Mouse (Mus musculus) gastrocnemius, postnatal 25 days (tissue): Measurements from ENCODE around the gene Ddx4. TPM values are rescaled to one million over a fixed set of nuclear protein-coding genes. Genes with fewer than 3 reads are reported as not detected.

Experiments
- DNase-seq: peaks from one replicate; pipeline ENCODE4 v3.0.0; 2022
- long read RNA-seq, 2 experiments: library from polyadenylated mRNA; stranded (forward); transcript quantifications; one replicate each; pipeline ENCODE4 v2.0.0; 2021
- total RNA-seq, 2 experiments: library from RNA; stranded (reverse); gene quantifications; 1 replicate in 1 of 2; 2 replicates in 1 of 2; pipeline ENCODE4 v1.2.3; 2021

Gene Ddx4
- not detected for total RNA-seq
- long read RNA-seq, experiment 1 = 0 reads
- long read RNA-seq, experiment 2 = 0 reads

DNA sequence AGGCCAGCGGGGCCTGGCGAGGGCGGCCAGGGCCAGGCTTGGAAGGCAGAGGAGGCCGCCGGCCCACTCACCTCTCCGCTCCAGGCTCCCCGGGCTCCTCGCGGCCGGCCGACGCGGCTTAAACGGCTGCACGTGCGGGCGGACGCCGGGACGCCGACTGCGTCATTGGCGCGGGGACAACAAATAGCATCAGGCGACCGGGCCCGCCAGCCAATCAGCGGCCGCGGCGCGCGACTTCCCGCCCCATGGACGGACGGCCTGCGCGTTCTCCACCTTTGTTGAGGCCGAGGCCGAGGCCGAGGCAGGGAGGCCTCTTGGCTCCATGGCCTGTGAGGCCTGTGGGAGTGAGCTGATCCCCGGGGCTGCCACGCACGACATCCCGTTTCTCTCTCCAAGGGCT, at the start of gene Ddx4:
Gene Ddx4, minus strand, starts transcription at position 271 of the 400 bp plus-strand sequence.
- no peak for DNase-seq

DNA sequence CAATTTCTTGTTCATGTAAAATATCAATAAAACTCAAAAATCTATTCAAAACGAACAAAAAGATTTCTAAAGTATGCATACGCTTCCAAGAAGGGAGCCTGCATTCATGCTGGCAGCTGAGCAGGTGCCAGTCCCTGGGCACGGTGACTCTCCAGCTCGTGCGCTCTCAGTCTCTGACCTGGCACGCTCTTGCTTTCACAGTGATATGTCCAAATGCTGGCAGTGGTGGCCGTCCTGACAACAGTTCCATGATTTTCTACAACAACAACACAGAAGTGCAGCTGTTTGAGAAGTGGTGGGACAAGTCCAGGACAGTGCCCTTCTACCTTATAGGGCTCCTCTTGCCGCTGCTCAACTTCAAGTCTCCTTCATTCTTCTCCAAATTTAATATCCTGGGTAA, 49.0 kb upstream of the Ddx4 start:
- no peak for DNase-seq

DNA sequence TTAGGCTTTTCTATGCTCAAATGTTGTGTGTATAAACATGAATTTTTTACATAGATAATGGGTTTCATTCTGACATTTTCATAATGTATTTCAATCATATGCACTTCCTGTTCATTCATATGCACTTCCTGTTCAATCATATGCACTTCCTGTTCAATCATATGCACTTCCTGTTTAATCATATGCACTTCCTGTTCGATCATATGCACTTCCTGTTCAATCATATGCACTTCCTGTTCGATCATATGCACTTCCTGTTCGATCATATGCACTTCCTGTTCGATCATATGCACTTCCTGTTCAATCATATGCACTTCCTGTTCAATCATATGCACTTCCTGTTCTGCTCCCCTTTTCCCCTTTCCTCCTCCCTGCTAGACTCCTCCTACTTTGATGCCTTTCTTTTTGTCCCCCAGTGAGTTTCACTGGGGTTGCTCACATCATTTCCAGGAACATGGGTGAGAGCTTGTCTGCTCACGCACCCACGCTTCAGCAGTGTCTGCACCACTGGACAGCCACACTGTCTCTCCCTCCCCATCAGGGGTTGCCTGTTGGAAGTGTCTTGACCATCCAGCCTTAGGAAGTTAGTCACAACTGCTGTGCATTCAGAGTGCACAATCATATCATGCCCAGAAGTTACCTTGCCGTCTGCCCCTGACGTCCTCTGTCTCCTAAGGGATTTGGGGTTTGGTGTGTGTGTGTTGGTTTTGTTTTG, 43.4 kb upstream of the Ddx4 start:
- no peak for DNase-seq

DNA sequence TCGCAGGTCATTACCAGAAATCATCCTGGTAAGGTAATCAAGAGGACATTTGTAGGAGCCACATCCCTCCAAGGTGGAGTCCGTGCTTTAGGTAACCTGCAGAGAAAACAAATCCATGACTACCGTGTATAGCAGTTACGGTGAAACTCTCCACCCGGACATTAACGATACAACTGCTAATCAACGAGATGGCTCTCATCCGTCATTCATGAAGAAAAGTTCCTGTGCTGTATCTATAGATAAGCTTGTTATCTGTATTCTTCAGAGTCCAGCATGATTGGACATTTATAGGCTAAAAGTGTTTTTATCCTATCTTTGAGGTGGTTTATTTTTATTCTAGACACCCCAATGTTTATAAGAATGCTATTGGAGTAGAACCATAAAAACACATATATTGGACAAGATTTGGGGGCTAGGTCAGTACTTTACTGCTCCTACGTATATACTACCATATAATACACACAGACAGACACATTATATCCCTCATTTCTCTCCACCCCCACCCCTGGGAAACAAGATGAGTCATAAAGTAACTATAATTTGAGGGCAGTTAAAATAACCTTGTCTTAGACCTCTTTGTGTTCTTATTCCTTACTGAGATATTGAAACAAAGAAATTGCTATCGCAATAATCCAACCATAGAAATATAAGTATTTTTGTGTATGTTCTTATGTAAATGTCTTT, 40.7 kb upstream of the Ddx4 start:
- no peak for DNase-seq

DNA sequence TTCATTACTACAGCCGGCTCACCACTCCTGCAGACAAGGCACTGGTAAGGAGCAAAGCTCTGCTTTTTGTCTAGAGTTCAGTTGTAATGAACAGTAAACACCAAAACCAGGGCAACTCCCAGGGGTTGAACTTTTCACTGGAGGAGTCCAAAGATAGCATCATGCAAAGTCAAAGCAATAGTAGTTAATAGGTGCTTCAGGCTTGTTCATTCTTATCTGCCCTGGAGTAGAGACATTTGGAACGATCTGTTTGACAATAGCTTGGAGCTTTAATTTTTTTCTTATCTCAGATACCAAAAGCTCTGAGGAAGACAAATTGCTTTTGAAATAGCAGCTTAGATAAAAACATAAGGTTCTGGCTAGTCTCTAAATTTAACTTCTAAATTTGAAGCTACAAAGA, 33.9 kb upstream of the Ddx4 start:
- DNase-seq = no peak

DNA sequence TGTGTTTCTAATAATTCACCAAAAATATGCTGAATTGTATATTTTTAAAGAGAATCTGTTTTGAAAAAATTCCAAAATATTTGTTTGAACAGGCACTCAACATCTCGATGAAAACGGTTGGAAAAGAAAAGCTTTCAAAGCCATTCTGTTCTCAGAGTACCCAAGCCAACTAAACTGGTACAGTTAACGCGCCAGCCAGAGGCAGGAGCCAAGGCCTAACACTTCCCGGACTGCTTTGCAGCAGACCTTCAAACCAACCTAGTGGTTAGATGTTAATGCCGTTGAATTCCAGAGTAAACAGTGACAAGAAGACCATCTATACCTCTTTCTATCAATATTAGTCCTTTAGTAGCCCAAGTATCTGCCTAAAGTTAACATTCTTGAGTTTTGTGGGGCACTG, 31.7 kb upstream of the Ddx4 start:
- no peak for DNase-seq

DNA sequence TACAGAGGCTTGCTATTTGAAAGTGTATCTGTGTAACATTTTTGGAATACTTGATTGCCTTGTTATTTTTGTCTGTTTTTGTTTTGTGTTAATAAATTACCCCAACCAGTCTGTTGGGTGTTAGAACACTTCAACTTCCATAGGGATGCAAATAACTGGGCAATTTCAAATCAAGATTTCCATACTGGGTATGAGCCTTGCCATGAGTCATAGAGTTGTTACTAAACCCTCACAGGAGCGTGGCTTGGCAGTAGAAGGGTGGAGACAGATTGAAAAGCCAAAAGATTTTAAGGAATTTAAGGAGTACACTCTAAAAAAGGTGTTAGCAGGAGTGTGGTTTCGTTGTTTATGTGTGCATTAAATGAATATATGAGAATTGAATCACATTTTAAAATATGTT, 31.0 kb upstream of the Ddx4 start:
- no peak for DNase-seq

DNA sequence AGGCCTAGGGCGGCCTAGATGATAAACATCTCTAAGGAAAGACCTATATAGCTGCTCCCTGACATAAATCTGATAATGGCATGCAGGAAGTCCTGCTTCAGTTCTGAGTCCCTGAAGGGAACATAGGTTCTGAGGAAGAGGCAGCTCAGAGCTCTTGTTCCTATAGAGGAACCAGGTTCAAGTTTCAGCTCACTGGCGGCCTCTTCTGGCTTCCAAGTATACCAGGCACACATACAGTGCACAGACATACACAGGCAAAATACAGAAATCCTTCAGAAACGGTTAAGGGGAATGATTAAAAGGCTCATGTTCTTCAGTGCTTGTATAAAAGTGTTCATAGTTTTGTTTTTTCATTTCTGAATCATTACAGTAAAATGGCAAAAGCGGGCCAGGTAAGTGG, 25.9 kb upstream of the Ddx4 start:
- DNase-seq = no peak

DNA sequence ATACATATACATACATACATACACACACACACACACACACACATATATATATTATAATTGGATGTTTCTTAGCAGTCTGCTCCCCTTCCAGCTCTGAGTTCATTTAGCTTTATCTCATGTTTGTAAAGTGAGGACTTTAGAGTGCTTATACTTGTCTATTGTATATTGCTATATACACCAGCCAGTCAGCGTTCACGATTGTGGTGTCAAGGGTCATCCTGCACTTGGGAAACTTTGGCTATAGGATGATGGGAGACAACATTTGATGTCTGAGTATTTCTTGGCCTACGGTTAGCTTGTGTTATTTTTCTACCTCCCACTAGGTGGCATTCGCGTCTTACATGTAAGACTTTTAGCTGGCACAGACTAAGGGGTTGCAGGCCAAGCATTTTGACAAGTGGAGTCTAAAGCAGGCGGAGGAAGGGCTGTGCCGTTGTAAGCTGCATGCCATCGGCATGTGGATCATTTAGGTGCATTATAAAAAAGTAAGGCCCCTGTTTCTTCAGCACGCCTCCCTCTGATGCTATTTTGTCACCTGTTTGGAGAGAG, 21.7 kb upstream of the Ddx4 start:
- peak; percentile 57 for DNase-seq

DNA sequence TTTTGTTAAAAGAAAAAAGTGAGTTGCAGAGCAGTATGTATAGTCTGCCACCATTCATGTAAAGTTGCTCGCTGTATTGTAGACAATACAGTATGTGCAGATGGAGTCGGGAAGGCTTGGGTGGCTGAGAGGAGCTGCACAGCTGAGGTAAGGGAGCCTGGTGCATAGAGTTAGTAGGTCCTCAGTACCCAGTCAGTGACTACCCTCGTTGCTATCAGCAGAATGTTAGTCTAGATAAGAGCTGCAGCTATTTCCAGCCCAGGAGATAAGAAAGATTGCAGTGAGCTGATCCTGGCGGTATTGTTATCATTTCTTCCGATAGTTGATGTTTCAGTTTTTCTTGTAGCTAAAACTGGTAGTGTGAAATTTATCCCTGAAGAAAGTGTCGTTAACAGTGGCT, 20.5 kb upstream of the Ddx4 start:
- no peak for DNase-seq

DNA sequence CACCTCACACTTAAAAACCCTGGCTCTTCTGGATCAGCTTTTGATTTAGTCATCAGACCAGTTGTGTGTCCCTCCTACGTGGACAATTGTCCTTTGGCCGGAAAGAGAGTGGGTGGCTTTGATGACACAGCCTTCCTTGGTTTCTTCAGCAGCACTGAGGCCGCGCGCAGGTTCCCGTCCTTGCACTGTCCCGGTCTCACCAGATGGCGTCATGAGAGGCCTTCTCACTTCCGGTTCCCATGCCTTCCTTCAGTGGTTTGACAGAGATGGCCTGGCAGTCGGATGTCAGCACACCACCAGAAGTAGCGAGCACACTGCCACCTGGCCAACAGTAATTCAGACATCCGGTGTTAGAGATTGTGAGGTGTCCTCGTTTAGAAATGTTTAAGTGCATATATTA, 19.4 kb upstream of the Ddx4 start:
- no peak for DNase-seq

DNA sequence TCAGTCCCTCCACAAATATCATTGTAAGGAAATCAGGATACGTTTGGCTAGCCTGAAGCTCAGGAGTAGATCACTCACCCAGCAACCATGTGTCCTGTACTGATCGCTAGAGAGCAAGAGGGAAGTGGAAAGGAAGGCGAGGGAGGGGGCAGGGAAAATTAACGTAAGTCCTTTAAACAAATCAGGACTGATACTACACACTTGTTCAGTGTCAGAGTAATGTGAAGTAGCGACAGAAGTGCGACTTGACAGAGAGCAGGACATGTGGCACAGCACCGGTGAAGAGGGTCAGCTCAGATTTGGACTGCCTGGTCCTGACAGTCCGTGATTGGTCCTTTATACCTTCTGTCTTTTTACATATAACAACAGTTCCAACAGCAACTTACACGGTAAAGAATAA, 14.9 kb upstream of the Ddx4 start:
- DNase-seq = no peak

DNA sequence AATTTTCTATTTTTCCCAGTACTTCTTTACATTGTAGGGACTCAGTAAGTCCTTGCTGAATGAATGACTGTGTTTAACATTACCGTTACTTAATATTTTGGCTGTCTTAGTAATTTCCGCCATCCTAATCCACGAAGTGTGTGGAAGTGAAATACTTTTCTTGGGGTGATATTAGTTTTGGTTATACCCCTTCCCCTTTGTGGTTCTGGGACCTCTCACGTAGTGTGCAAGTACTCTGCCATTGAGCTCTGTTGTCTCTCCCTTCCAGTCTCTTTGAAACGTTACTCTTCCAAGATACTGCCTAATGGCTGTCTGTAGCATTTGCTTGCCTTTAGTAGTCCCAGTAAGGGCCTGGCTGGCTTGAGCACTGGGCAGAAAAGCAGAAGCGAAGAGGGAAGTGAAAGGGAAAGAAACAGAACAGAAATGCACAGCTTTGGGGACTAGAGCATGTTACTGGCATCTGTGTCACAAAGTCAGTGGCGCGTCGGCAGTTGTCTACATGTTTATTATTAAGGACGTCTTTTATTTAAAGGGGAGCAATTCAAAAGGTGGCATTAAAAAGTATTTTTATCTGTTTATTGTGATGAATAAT, 14.3 kb upstream of the Ddx4 start:
- no peak for DNase-seq

DNA sequence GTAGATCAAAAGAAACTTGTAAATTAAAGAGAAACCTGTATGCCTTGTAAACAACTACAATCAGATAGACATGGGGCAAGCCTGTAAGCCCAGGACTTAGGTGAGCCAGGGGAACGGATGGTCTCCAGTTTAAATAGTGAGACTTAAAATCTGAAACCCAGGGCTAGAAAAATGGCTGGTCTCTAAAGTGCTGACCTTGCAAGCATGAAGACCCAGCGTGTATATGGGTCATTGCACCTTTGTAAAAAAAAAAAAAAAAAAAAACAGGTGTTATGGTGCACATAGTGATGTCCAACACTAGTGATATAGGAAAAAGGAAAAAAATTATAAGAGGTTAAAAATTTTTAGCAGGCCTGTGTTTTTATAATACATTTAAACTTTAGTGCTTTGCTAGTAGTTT, 9.4 kb upstream of the Ddx4 start:
- no peak for DNase-seq

DNA sequence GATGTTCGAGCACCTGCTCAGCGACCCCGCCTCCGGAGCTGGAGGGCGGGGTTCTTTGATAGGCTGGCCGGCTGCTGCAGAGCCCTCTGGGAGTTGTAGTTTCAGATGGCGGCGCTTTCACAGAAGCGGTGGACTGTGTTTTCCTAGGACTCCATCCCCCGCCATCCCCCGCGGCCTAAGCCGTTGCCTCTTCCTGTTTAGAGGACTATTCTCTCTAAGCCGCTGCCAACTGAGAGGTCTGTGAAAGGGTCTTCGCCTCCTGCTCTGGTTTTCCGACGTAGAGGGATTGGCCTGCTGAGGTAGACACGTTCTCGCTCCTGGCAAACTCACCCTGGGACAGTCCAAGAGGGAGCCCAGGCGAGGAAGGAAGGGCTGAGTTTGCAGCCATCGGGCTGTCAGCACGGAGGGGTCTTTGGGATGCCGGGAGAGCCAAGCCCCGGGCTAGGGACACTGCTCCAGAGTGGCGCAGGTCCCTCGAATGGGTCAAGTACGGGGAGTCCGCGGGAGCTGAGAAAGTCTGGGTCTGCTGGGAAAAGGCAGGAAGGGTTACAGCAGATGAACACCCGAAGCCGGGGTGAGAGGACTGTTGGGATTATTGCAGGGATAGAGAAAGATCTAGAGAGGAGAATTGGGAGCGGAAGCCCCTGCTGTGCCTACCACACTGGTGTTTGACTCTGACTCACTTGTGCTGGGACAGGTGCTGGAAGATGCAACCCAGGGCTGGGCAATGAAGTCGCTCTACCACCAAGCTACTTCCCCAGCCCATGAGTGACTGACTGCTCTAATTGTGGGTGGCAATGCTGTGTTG, 8.5 kb upstream of the Ddx4 start, which contains the start of gene Slc38a9:
Gene Slc38a9, plus strand, starts transcription at position 178 of the 808 bp plus-strand sequence.
- DNase-seq = peak; percentile 93

DNA sequence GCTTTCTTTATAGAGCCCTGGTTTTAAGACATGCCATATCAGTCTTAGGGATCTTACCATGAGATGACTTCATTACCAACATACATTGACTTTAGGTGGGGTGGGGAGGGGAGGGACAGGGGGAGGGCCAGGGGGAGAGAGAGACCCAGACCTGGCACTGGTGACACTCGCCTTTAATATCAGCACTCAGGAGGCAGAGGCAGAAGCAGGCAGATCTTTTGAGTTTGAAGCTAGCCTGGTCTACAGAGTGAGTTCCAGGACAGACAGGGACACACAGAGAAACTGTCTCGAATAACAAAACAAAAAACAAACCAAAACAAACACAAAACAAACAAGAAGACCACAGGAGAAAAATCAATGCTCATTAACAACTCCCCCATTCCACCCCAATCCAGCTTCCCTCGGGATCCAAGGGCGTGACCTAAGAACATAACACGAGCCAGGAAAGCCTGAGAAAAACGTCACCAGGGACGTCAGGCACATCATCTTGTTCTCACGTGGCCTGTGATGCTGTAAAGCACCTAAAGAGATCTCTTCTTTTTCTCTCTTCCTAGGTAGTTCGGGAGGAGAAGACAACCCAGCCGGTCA, 7.8 kb upstream of the Ddx4 start:
- no peak for DNase-seq

DNA sequence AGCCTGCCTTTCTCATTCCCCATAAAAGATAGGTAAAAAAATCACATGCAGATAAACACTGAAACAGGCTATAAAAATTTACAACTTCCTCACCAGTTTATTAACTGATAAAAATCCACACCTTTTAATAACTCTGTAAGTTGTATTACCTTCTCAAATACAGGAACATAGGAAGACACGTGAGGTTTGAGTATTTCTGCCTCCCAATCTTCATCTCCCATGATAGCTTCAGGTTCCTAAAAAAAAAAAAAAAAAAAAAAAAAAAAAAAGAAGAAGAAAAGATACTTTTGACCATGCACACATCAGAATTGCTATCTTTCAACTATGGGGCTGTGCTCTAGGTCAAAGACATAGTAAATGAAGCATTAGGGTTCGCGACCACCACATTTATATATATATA, 1.1 kb downstream of the Ddx4 start:
- no peak for DNase-seq

DNA sequence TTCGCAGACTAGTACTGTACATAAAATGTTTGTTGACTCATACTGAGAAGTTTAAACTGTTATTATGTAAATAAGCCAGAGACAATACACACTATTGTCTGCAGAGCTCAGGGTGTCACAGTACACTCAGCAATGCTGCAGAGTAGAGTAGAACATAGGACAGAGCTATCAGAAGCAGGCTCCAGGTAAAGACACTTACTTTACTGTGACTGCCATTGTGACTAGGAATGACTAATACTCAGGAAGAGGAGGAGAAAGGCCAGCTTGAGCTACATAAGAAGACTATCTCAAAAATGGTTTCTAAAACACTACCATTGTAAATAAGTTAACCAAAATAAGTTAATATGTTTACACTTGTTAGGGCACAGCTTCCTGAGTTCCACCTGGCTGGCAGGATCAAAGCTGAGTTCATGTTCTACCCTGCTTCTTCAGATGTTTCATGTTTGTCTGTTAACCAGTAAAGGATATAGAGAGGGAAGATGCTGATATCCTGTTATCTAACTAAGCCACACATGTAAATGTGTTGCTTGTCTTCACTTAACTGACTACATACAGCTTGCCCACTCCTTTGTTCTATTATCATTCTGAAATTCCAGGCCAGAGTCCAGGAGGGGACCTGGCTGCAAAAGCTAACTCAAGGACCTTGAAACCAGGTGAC, 6.6 kb downstream of the Ddx4 start:
- DNase-seq = no peak

DNA sequence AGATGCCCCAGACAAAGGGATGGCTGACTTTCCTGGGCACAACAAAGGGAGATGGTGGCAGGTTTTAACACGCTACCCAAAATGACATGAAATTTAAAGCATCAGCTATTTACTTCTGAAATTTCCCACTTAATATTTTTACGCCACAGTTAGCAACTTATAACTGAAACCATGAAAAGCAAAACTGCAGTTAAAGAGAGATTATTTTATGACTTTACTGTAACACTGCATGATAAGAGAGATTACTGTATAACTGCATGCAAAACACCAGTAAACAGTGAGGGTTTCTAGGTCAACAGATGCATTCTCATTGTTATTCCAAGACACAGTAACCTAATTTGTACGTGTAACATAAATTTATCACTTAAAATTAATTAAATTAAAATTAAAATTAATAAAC, 7.3 kb downstream of the Ddx4 start:
- no peak for DNase-seq

DNA sequence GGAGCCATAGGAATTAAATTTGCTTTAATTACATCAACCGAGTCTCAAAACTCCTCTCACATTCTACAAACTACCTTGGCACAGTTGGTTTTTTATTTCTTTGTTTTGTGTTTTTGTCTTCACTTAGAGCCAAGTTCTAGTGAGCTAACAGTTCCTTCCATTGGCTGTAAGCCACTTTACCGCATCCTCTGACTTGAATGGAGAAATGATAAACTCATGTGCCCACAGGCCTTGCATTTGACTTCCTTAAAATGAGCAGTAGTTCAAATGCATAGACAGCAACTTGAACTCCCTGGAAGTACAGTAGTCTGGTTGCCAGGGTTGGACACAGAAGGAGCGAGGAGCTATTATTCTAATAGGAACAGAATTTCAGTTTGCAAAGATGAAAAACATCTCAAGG, 9.4 kb downstream of the Ddx4 start:
- no peak for DNase-seq

DNA sequence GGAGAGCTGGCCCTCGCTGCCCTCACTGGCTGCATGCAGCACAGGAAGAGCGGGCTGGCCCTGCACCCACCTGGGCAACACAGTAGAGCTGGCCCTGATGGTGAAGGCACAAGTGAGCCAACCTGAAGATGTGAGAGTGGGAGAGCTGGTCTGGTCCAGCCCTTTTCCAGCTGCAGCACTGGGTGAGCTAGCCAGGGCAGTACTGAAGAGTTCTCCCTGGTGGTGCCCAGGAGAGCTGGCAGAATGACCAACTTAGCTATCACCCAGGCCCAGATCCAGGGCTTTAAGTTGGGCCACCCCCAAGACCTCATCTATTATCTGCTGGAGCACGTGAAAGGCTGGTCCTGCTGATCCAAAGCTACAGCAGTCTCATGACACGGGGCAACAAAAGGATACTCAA, 13.2 kb downstream of the Ddx4 start:
- no peak for DNase-seq

DNA sequence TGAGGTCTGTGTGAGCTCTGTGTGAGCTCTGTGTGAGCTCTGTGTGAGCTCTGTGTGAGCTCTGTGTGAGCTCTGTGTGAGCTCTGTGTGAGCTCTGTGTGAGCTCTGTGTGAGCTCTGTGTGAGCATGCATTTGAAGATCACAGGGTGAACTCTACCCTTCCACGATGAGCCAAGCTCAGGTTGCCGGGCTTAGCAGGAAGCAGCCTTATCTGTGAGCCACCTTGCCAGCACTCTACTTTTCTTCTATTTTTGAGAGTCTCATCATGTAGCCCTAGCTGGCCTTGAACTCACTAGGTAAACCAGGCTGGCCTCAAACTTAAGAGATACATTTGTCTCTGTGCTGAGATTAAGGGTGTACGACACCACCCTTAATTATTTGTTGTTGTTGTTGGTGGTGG, 15.8 kb downstream of the Ddx4 start:
- no peak for DNase-seq
